Mouse (Mus musculus): ENCODE data around the gene Kcnf1.

DNA sequence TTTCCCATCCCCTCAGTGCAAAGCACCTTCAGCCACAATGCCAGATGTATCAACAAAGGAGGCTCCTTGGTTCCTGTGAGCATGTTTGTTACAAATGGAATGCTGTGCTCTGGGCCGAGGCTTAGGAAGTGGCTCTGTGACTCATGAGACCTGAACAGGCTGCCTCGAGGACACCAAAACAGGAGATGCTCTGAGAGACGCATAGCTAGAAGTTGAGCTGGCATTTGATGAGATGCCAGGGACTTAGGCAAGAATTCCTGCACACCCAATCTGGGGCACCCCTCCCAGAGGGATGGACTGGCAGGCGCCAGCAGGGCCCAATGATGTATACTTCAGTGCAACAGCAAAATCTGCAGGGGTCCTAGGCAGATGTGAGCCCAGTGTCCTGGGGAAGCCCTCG is 43.9 kb upstream of the Kcnf1 start:
- TF ChIP-seq TAL1 (IDR thresholded peaks at IDR 0.05; ENCODE audit: low read length), result no peak
- no peak for TF ChIP-seq GATA1 (IDR thresholded peaks at IDR 0.05; ENCODE audit: low read length)
